Mouse (Mus musculus): ENCODE data around the gene Cblc. TPM values are rescaled to one million over a fixed set of nuclear protein-coding genes. Genes with fewer than 3 reads are reported as not detected.

The Cblc gene
- polyA plus RNA-seq, 1 experiment from 2014 or later, result 0.15 TPM

DNA sequence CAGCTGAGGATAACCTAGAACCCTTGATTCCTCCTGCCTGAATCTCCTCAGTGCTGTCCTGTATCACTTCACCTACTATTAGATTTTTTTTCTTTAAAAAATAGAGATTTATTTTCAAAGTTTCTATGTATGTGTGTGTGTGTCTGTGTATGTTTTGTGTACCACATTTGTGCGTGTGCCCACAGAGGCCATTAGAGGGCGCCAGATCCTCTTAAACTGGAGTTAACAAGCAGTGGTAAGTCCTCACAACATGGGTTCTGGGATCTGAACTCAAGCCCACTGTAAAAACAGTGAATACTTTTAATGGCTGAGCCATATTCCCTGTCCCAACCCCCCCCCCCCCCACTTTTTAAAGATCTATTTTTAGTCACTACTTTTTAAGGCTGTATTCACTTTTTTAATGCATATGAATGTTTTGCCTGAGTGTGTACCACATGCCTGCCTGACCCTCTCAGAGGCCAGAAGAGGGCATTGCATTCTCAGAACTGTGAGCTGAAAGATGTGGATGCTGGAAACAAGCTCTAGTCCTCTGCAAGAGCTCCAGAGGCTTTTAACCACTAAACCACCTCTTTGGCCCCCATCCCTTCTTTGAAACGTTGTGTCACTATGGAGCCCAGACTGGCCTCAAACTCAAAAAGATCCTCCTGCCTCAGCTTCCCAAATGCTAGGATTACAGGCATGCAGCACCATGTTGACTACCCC lies 23.9 kb upstream of the Cblc start:
- DNase-seq (ENCODE audit: low read depth, low spot score) (no peak), ATAC-seq (no peak)
- in situ Hi-C loops (cut with MboI; ENCODE audit: low pct_unique_long_range_greater_than_20kb), result no loop called here
- H3K27me3 ChIP-seq, result no peaks in the 10 kb centered on the region
- ChIA-PET CTCF (interaction anchor here (1.4 to 10.2 kb wide), 3 partner anchors 9 to 29 kb away, joined by 5 to 78 read pairs (median 7); no protein-coding TSS in a partner anchor), POLR2A (interaction anchor here (1.3 to 2.8 kb wide), 2 partner anchors 10 to 17 kb away, joined by 4 to 11 read pairs; no protein-coding TSS in a partner anchor)
- TF ChIP-seq CTCF (IDR thresholded peaks at IDR 0.05), result no peak

DNA sequence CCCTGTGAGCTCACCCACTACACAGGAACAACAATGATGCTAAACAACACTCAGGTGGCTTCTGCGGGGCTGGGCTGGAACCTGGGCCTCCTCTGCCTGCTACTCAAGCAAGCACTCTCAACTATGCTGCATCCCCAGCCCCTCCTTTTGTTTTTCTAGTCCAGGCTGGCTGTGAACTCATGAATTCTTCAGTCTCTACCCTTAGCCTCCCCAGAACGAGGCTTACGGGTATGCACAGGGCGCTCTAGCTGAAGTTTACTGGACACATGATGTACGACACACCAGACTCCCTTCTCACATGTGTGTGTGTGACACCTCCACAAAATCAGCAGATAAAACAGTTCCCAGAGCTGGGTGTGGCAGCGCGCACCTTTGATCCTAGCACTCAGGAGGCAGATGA lies 22.3 kb upstream of the Cblc start:
- H3K27me3 ChIP-seq, result no peaks in the 10 kb centered on the region
- ChIA-PET POLR2A (interaction anchor here (0.6 to 2.3 kb wide), 3 partner anchors 11 to 25 kb away, joined by 5 to 9 read pairs (median 7); no protein-coding TSS in a partner anchor), CTCF (interaction anchor here (2.5 to 10.2 kb wide), 2 partner anchors 11 to 17 kb away, joined by 9 to 78 read pairs; no protein-coding TSS in a partner anchor)
- DNase-seq (ENCODE audit: low read depth, low spot score) (no peak), ATAC-seq (no peak)
- TF ChIP-seq CTCF (IDR thresholded peaks at IDR 0.05), result no peak
- in situ Hi-C loops (cut with MboI; ENCODE audit: low pct_unique_long_range_greater_than_20kb), result no loop called here

DNA sequence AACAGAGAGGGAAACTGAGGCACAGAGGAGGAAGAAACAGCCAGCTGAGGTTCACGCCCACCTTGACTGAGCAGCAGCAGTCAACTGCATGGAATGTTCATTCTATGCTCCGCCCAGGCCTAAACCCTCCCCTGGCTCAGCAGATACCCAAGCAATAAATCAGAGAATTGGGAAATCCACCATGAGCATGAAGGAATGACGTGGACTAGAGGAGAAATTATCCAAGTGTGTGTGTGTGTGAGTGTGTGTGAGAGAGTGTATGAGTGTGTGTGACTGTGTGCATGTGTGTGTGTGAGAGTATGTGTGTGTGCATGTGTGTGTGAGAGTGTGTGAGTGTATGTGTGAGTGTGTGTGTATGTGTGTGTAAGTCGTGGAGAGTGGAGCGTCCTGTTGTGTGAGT lies 21.8 kb upstream of the Cblc start:
- H3K27me3 ChIP-seq, result no peaks in the 10 kb centered on the region
- ATAC-seq, result no peak
- no peak for TF ChIP-seq CTCF (IDR thresholded peaks at IDR 0.05)
- POLR2A ChIA-PET, result interaction anchor here (1.9 to 2.3 kb wide), 2 partner anchors 11 to 15 kb away, joined by 7 to 9 read pairs; no protein-coding TSS in a partner anchor
- DNase-seq (ENCODE audit: low read depth, low spot score), result no peak
- in situ Hi-C loops (cut with MboI; ENCODE audit: low pct_unique_long_range_greater_than_20kb), result no loop called here
- CTCF ChIA-PET, result interaction anchor here (1.2 to 10.2 kb wide), 3 partner anchors 11 to 26 kb away, joined by 5 to 78 read pairs (median 9); no protein-coding TSS in a partner anchor

DNA sequence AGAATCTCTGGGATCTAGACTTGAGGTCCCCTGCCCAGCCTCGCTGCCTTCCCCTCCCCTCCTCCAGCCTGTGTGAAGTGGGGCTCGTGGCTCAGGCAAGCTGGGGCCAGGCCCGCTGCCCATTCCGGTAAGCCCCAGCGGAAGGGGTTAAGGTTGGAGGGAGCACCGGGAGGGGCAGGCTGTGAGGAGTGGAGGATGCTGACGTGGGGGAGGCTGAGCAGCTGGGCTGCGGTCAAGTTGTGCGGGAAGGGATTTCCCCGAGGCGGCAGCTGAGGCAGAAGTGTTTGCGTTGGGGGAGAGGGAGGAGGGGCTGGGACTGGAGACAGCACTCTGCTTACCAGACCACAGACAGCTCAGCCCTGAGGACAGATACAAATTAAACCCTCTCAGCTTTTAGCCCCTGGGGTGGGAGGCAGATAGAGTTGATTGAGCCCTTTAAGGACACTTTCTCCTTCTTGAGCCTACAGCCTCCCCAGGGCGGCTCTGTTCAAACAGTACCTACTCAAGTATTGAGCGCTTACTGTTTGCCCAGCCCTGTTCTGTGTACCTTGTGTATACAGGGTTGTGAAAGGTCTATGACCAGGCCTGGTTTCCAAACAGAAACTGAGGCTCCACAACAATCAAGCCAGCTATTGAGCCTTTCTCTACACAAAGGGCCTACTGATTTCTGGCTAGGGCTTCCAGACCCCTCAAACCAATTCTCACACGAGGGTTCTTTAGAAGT lies 20.9 kb upstream of the Cblc start:
- ATAC-seq, result peak; percentile 71
- in situ Hi-C loops (cut with MboI; ENCODE audit: low pct_unique_long_range_greater_than_20kb), result no loop called here
- CTCF ChIA-PET, result interaction anchor here (0.8 to 10.2 kb wide), 4 partner anchors 12 to 27 kb away, joined by 3 to 78 read pairs (median 7); no protein-coding TSS in a partner anchor

DNA sequence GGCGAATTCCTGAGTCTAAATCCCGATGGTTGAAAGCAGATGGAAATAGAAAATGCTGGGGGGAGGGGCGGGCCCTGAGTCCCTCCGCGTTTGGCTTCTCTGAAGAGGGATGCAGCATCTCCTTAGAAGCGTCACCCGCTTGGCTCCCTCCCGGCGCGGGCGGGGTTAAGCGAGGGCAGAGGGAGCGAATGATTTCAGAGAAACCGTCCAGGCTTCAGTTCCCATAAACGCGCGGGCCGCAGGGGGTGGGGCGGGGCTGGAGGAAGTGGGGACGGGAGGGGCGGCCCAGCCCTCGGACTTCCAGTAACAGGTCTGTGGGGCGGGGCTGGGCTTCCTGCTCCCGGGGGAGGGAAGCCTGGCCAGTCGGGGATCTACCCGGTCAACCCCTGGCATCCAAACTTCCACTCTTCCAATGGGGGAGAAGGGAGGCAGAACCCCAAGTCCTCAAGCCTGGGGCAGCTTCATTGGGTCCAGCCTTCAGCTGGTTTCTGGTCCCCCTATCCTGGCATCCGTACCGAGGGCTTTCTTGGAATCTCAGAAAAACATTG lies 19.7 kb upstream of the Cblc start:
- ChIA-PET POLR2A (interaction anchor here (1.0 to 1.7 kb wide), 3 partner anchors 10 to 24 kb away, joined by 4 to 6 read pairs (median 4); no protein-coding TSS in a partner anchor), CTCF (interaction anchor here (10.2 kb wide), 1 partner anchor 14 kb away, joined by 78 read pairs; no protein-coding TSS in a partner anchor)
- in situ Hi-C loops (cut with MboI; ENCODE audit: low pct_unique_long_range_greater_than_20kb), result no loop called here
- ATAC-seq (peak; percentile 80), DNase-seq (ENCODE audit: low read depth, low spot score) (no peak)
- no peaks in the 10 kb centered on the region for H3K27me3 ChIP-seq
- no peak for TF ChIP-seq CTCF (IDR thresholded peaks at IDR 0.05)

More for the DNA sequence above, 20.9 kb upstream of the Cblc start:
- H3K27me3 ChIP-seq, result no peaks in the 10 kb centered on the region
- POLR2A ChIA-PET, result interaction anchor here (0.5 to 2.3 kb wide), 4 partner anchors 9 to 48 kb away, joined by 4 to 9 read pairs (median 6); no protein-coding TSS in a partner anchor
- TF ChIP-seq CTCF (IDR thresholded peaks at IDR 0.05), result no peak
- DNase-seq (ENCODE audit: low read depth, low spot score), result peak; percentile 92

DNA sequence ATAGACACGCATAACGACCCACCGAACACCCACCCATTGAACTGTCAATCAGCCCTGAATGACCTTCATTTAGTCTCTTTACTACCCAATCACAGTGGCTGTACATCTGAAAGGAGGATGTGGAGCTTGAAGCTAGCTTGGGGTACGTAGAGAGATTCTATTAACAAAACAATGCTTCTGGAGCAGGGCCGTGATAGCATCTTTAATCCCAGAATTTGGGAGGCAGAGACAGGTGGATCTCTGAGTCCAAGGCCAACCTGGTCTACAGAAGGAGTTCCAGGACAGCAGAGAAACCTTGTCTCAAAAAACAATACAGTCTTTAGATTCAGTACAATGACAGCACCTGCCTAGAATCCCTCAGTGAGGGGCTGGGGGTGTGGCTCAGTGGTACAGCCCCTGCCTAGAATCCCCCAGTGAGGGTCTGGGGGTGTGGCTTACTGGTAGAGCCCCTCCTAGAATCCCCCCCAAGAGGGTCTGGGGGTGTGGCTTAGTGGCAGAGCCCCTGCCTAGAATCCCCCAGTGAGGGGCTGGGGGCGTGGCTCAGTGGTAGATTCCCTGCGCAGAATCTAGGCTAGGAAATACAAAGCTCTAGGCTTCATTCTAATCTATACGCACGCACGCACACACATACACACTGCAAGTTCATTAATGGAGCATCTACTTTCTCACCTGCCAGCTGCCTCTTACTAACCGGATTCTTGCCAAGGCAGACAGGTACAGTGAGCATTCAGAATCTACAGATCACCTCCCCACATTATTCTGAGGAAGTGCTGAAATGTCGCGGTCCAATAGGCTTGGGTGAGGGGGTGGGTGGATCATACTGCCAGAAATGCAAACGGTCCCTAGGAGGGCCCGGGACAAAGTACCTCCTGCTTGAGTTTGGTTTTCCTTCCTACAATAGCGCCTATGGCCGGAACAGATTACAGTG lies 19.0 kb upstream of the Cblc start:
- no peaks in the 10 kb centered on the region for H3K27me3 ChIP-seq
- ATAC-seq (no peak), DNase-seq (ENCODE audit: low read depth, low spot score) (no peak)
- TF ChIP-seq CTCF (IDR thresholded peaks at IDR 0.05), result no peak
- in situ Hi-C loops (cut with MboI; ENCODE audit: low pct_unique_long_range_greater_than_20kb), result no loop called here
- CTCF ChIA-PET, result interaction anchor here (1.0 to 10.2 kb wide), 4 partner anchors 13 to 34 kb away, joined by 3 to 78 read pairs (median 6); no protein-coding TSS in a partner anchor
- POLR2A ChIA-PET, result interaction anchor here (1.0 to 1.8 kb wide), 5 partner anchors 8 to 29 kb away, joined by 3 to 9 read pairs (median 4); no protein-coding TSS in a partner anchor

DNA sequence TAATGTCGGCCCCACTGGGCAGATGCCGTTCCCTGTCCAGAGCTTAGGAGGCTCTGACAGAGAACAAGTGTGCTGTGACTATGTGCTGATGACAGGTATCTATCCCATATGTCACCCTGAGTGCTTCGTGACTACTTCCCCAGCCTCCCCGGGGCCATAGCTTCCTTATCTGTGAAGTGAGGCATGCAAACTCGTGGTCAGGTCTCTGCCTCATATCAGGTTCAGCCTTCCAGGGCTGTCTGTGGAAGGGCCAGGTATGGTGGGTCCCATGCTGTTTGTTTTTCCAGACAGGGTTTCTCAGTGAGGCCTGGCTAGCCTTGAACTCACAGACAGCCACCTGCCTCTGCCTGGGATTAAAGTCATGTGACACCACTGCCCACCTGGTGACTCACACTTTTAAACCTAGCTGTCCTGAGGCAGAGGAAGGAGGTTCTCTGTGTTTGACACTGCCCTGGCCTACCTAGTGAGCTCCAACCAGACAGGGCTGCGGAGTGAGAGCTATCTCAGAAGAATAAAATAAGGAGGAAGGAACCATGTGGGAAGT lies 17.0 kb upstream of the Cblc start:
- CTCF ChIA-PET, result interaction anchor here (2.5 to 10.2 kb wide), 3 partner anchors 11 to 36 kb away, joined by 6 to 78 read pairs (median 9); partner anchors contain the start of gene Cblc

DNA sequence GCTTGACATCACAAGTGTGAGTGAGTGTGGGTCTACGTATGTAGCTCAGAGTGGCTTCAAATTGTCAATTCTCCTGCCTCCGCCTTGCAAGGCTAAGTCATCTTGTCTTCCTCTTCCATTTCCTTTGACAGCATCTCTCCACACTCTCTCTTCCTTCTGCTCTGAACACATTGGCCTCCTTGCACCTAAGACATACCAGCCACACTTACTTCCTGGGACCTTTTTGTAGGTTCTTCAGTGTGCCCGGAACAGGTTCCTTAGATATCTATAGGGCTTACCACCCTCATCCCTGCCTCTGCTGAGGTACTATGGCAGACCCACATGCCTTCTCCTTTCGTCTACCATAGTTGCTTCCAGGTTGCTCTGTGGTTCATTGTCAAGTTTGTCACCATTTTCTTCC lies 16.6 kb upstream of the Cblc start:
- no peaks in the 10 kb centered on the region for H3K27me3 ChIP-seq
- ATAC-seq (no peak), DNase-seq (ENCODE audit: low read depth, low spot score) (no peak)
- in situ Hi-C loops (cut with MboI; ENCODE audit: low pct_unique_long_range_greater_than_20kb), result no loop called here
- POLR2A ChIA-PET, result no interaction called here
- CTCF ChIA-PET, result interaction anchor here (2.8 to 10.2 kb wide), 2 partner anchors 11 to 17 kb away, joined by 9 to 78 read pairs; partner anchors contain the start of gene Cblc
- TF ChIP-seq CTCF (IDR thresholded peaks at IDR 0.05), result no peak

More for the DNA sequence above, 17.0 kb upstream of the Cblc start:
- no peak for DNase-seq (ENCODE audit: low read depth, low spot score)
- ATAC-seq, result no peak
- no peaks in the 10 kb centered on the region for H3K27me3 ChIP-seq
- in situ Hi-C loops (cut with MboI; ENCODE audit: low pct_unique_long_range_greater_than_20kb), result no loop called here
- POLR2A ChIA-PET, result interaction anchor here (1.5 kb wide), 1 partner anchor 10 kb away, joined by 4 read pairs; no protein-coding TSS in a partner anchor
- no peak for TF ChIP-seq CTCF (IDR thresholded peaks at IDR 0.05)

DNA sequence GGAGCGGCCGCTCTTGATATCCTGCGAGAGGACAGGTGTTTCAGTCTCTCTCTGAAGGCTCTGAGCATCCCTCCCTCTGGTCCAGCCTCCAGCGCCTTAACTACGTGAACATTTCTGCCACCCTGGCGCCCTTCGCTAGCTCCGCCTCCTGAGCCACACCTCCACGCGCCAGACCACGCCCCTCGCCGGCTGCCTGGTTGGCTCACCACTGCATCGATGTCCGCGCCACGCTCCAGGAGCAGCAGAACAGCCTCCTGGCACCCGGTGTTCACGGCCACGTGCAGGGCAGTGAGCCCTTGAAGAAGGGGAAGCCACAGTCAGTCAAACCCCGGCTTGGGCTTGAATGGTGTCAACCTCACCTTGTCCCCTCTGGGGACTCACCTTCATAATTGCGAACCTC lies 14.5 kb upstream of the Cblc start:
- CTCF ChIA-PET, result interaction anchor here (10.2 kb wide), 1 partner anchor 9 kb away, joined by 78 read pairs; no protein-coding TSS in a partner anchor
- no peak for TF ChIP-seq CTCF (IDR thresholded peaks at IDR 0.05)
- no peak for DNase-seq (ENCODE audit: low read depth, low spot score)
- H3K27me3 ChIP-seq, result no peaks in the 10 kb centered on the region
- in situ Hi-C loops (cut with MboI; ENCODE audit: low pct_unique_long_range_greater_than_20kb), result no loop called here
- POLR2A ChIA-PET, result interaction anchor here (0.7 kb wide), 1 partner anchor 11 kb away, joined by 3 read pairs; the partner anchor contains the start of gene Bcl3
- no peak for ATAC-seq

Measured in Patski (cell line).